Mouse (Mus musculus) liver (tissue): ENCODE data around the gene Prss57.
A peak's percentile ranks its signal among the peaks of the same experiment; 100 is the strongest.

Experiments used
- DNase-seq: peaks from one replicate; pipeline ENCODE4 v3.0.0-alpha.2; 2020; ENCODE audit warnings: mixed read lengths

The Prss57 gene

GRCm38 (mm10) chr10:79790861-79791260 is at the start of gene Prss57:
Prss57 (minus strand) TSS chr10:79790961.
- DNase-seq = no peak

- no peak for DNase-seq
These were observed 49.3 kb upstream of the Prss57 start for GRCm38 (mm10) chr10:79840091-79840490.

GRCm38 (mm10) chr10:79838151-79838550 is 47.4 kb upstream of the Prss57 start:
- no peak for DNase-seq

GRCm38 (mm10) chr10:79836918-79837317 is 46.2 kb upstream of the Prss57 start:
- no peak for DNase-seq

- peak; percentile 75 for DNase-seq
These were observed 44.1 kb upstream of the Prss57 start for GRCm38 (mm10) chr10:79834769-79835398.

- DNase-seq = no peak
These were observed 42.0 kb upstream of the Prss57 start for GRCm38 (mm10) chr10:79832786-79833181.

- DNase-seq = no peak
These were observed 41.4 kb upstream of the Prss57 start for GRCm38 (mm10) chr10:79832026-79832785.

GRCm38 (mm10) chr10:79831583-79831982 is 40.8 kb upstream of the Prss57 start:
- no peak for DNase-seq

GRCm38 (mm10) chr10:79824413-79824812 is 33.7 kb upstream of the Prss57 start:
- DNase-seq = no peak

- no peak for DNase-seq
These were observed 32.2 kb upstream of the Prss57 start for GRCm38 (mm10) chr10:79823011-79823410.

- DNase-seq = peak; percentile 43
These were observed 31.6 kb upstream of the Prss57 start for GRCm38 (mm10) chr10:79822372-79822771.

GRCm38 (mm10) chr10:79821731-79822130 is 31.0 kb upstream of the Prss57 start:
- no peak for DNase-seq

- DNase-seq = no peak
These were observed 30.0 kb upstream of the Prss57 start, which contains the start of gene Misp for GRCm38 (mm10) chr10:79820782-79821181. Misp (plus strand) TSS chr10:79820989.

- no peak for DNase-seq
These were observed 29.5 kb upstream of the Prss57 start for GRCm38 (mm10) chr10:79820277-79820676.

- no peak for DNase-seq
These were observed 28.8 kb upstream of the Prss57 start for GRCm38 (mm10) chr10:79819606-79820005.

GRCm38 (mm10) chr10:79818225-79818624 is 27.5 kb upstream of the Prss57 start:
- no peak for DNase-seq

GRCm38 (mm10) chr10:79817111-79817510 is 26.4 kb upstream of the Prss57 start:
- DNase-seq = no peak

- DNase-seq = no peak
These were observed 25.1 kb upstream of the Prss57 start for GRCm38 (mm10) chr10:79815671-79816494.

GRCm38 (mm10) chr10:79814271-79814842 is 23.6 kb upstream of the Prss57 start:
- no peak for DNase-seq

- peak; percentile 81 for DNase-seq
These were observed 21.2 kb upstream of the Prss57 start for GRCm38 (mm10) chr10:79811736-79812637.

- no peak for DNase-seq
These were observed 18.0 kb upstream of the Prss57 start for GRCm38 (mm10) chr10:79808728-79809127.

- no peak for DNase-seq
These were observed 17.1 kb upstream of the Prss57 start for GRCm38 (mm10) chr10:79807826-79808225.
